Mouse (Mus musculus) midbrain, embryonic 16.5 days (tissue): ENCODE measurements around the gene Ccdc141. TPM values are rescaled to one million over a fixed set of nuclear protein-coding genes. Genes with fewer than 3 reads are reported as not detected.

Source experiments
- ATAC-seq: fragments of 200-750 bp; cut with Nextera tagmentation; 2 replicates; pipeline ENCODE4 v1.8.0; 2017; ENCODE audit warnings: moderate TSS enrichment
- H3K27ac ChIP-seq: fragments of 300-500 bp; sonication (generic); 2 replicates; pipeline ENCODE4 v1.5.1; 2014; ENCODE audit warnings: mild to moderate bottlenecking, low read length, mixed read lengths
- H3K27me3 ChIP-seq: fragments of 300-500 bp; sonication (generic); 2 replicates; pipeline ENCODE4 v1.6.1; 2014; ENCODE audit warnings: low read depth, low read length, mixed read lengths; ENCODE audit not compliant: control insufficient read depth, insufficient read depth
- H3K36me3 ChIP-seq: fragments of 300-500 bp; sonication (generic); 2 replicates; pipeline ENCODE4 v1.6.1; 2014; ENCODE audit warnings: mild to moderate bottlenecking, low read length, moderate library complexity, mixed read lengths; ENCODE audit not compliant: control insufficient read depth, insufficient read depth
- H3K4me1 ChIP-seq: fragments of 300-500 bp; sonication (generic); 2 replicates; pipeline ENCODE4 v1.6.1; 2014; ENCODE audit warnings: mild to moderate bottlenecking, low read length, mixed read lengths; ENCODE audit not compliant: control insufficient read depth, insufficient read depth
- H3K4me2 ChIP-seq: fragments of 300-500 bp; sonication (generic); 2 replicates; pipeline ENCODE4 v1.6.1; 2014; ENCODE audit warnings: mild to moderate bottlenecking, low read length, mixed read lengths
- H3K4me3 ChIP-seq: fragments of 300-500 bp; sonication (generic); 2 replicates; pipeline ENCODE4 v1.5.1; 2014; ENCODE audit warnings: low read depth, mild to moderate bottlenecking, low read length, moderate library complexity, mixed read lengths
- H3K9ac ChIP-seq: fragments of 300-500 bp; sonication (generic); 2 replicates; pipeline ENCODE4 v1.6.1; 2014; ENCODE audit warnings: low read depth, low read length, mixed read lengths
- H3K9me3 ChIP-seq: fragments of 300-500 bp; sonication (generic); replicated peaks from 2 replicates; pipeline ENCODE4 v1.6.1; 2014; ENCODE audit warnings: mild to moderate bottlenecking, low read length, mixed read lengths; ENCODE audit not compliant: control insufficient read depth, poor library complexity, severe bottlenecking
- WGBS: fragments of 180-500 bp; shearing (Covaris S2); extraction: QIAGEN DNeasy Blood & Tissue Kit; methylation state at CpG from one replicate; pipeline ENCODE4 v1.1.7; 2014; 5-methylcytosine and 5-hydroxymethylcytosine counted together
- polyA plus RNA-seq: library from polyadenylated mRNA; unstranded; fragments of >200 nt; fragmentation: Nextera tagmentation; extraction: Ambion mirVana; gene quantifications from 2 replicates; pipeline ENCODE4 v1.2.1, GENCODE M21; 2015

Gene Ccdc141
- polyA plus RNA-seq, 1 experiment from 2014 or later: 7.1 TPM

GRCm38 (mm10) chr2:76981717-76982116 is 188.7 kb downstream of the Ccdc141 start:
- Histone ChIP-seq H3K4me1 (no peaks in the 10 kb centered on the region), H3K9me3 (no peaks in the 10 kb centered on the region), H3K27me3 (no peaks in the 10 kb centered on the region), H3K4me3 (no peak overlapping the region), H3K36me3 (no peaks in the 10 kb centered on the region), H3K4me2 (no peak overlapping the region), H3K27ac (no peak overlapping the region), H3K9ac (no peak overlapping the region)
- no peak for ATAC-seq
- 67% methylated on average over 5 of the region's 5 CpGs for WGBS

- Histone ChIP-seq H3K27me3 (no peaks in the 10 kb centered on the region), H3K4me3 (no peak overlapping the region), H3K4me2 (no peak overlapping the region), H3K27ac (no peak overlapping the region), H3K36me3 (no peaks in the 10 kb centered on the region), H3K4me1 (no peaks in the 10 kb centered on the region), H3K9me3 (no peaks in the 10 kb centered on the region), H3K9ac (no peak overlapping the region)
- no peak for ATAC-seq
- WGBS: 53% methylated on average over 9 of the region's 9 CpGs
These were observed 190.3 kb downstream of the Ccdc141 start for GRCm38 (mm10) chr2:76980146-76980545.

- no peaks in the 10 kb centered on the region for H3K36me3 ChIP-seq
- 75% methylated on average over 6 of the region's 6 CpGs for WGBS
- H3K4me3 ChIP-seq: no peak overlapping the region
- H3K4me1 ChIP-seq: no peaks in the 10 kb centered on the region
- no peaks in the 10 kb centered on the region for H3K9me3 ChIP-seq
- H3K27me3 ChIP-seq: no peaks in the 10 kb centered on the region
- no peak overlapping the region for H3K27ac ChIP-seq
- H3K4me2 ChIP-seq: no peak overlapping the region
- ATAC-seq: no peak
- H3K9ac ChIP-seq: no peak overlapping the region
These were observed 192.8 kb downstream of the Ccdc141 start for GRCm38 (mm10) chr2:76977650-76978049.

GRCm38 (mm10) chr2:76972051-76972450 is 198.4 kb downstream of the Ccdc141 start:
- H3K4me3 ChIP-seq: no peak overlapping the region
- H3K36me3 ChIP-seq: no peaks in the 10 kb centered on the region
- H3K4me2 ChIP-seq: no peak overlapping the region
- no peak overlapping the region for H3K27ac ChIP-seq
- no peaks in the 10 kb centered on the region for H3K9me3 ChIP-seq
- ATAC-seq: no peak
- no peaks in the 10 kb centered on the region for H3K27me3 ChIP-seq
- 40% methylated on average over 4 of the region's 4 CpGs for WGBS
- no peak overlapping the region for H3K9ac ChIP-seq
- peaks cover 3% of the 10 kb centered on the region for H3K4me1 ChIP-seq

- no peaks in the 10 kb centered on the region for H3K27me3 ChIP-seq
- H3K27ac ChIP-seq: no peak overlapping the region
- no peak overlapping the region for H3K9ac ChIP-seq
- 50% methylated on average over 5 of the region's 5 CpGs for WGBS
- H3K4me2 ChIP-seq: peak overlapping the region; percentile 28; the same call in 1 of the 2 replicates
- peaks cover 3% of the 10 kb centered on the region for H3K4me1 ChIP-seq
- no peaks in the 10 kb centered on the region for H3K9me3 ChIP-seq
- peak; percentile 26; the same call in 1 of the 2 replicates for ATAC-seq
- H3K4me3 ChIP-seq: no peak overlapping the region
- H3K36me3 ChIP-seq: no peaks in the 10 kb centered on the region
These were observed 199.4 kb downstream of the Ccdc141 start for GRCm38 (mm10) chr2:76971069-76971468.

GRCm38 (mm10) chr2:76970669-76971068 is 199.8 kb downstream of the Ccdc141 start:
- 12% methylated on average over 4 of the region's 4 CpGs for WGBS
- no peak overlapping the region for H3K4me2 ChIP-seq
- no peak overlapping the region for H3K27ac ChIP-seq
- H3K4me3 ChIP-seq: no peak overlapping the region
- peaks cover 3% of the 10 kb centered on the region for H3K4me1 ChIP-seq
- no peaks in the 10 kb centered on the region for H3K36me3 ChIP-seq
- peak; percentile 74; the same call in 1 of the 2 replicates for ATAC-seq
- H3K9me3 ChIP-seq: no peaks in the 10 kb centered on the region
- H3K27me3 ChIP-seq: no peaks in the 10 kb centered on the region
- no peak overlapping the region for H3K9ac ChIP-seq

GRCm38 (mm10) chr2:76970204-76970603 is 200.2 kb downstream of the Ccdc141 start:
- no peak for ATAC-seq
- WGBS: 66% methylated on average over 6 of the region's 6 CpGs
- Histone ChIP-seq H3K4me2 (no peak overlapping the region), H3K27ac (no peak overlapping the region), H3K36me3 (no peaks in the 10 kb centered on the region), H3K27me3 (no peaks in the 10 kb centered on the region), H3K4me3 (no peak overlapping the region), H3K4me1 (peaks cover 3% of the 10 kb centered on the region), H3K9me3 (no peaks in the 10 kb centered on the region), H3K9ac (no peak overlapping the region)

- Histone ChIP-seq H3K4me3 (no peak overlapping the region), H3K4me1 (peaks cover 3% of the 10 kb centered on the region), H3K36me3 (no peaks in the 10 kb centered on the region), H3K9me3 (no peaks in the 10 kb centered on the region), H3K27ac (no peak overlapping the region), H3K4me2 (no peak overlapping the region), H3K27me3 (no peaks in the 10 kb centered on the region), H3K9ac (no peak overlapping the region)
- WGBS: 81% methylated on average over 21 of the region's 21 CpGs
- no peak for ATAC-seq
These were observed 200.8 kb downstream of the Ccdc141 start for GRCm38 (mm10) chr2:76969637-76970036.

GRCm38 (mm10) chr2:76968919-76969318 is 201.5 kb downstream of the Ccdc141 start:
- peaks cover 3% of the 10 kb centered on the region for H3K4me1 ChIP-seq
- no peak overlapping the region for H3K9ac ChIP-seq
- H3K9me3 ChIP-seq: no peaks in the 10 kb centered on the region
- H3K27ac ChIP-seq: no peak overlapping the region
- H3K4me2 ChIP-seq: no peak overlapping the region
- no peaks in the 10 kb centered on the region for H3K36me3 ChIP-seq
- H3K4me3 ChIP-seq: no peak overlapping the region
- 30% methylated on average over 8 of the region's 8 CpGs for WGBS
- H3K27me3 ChIP-seq: no peaks in the 10 kb centered on the region
- ATAC-seq: peak; percentile 86
